Comparison of ENCODE assay signal across 17 mouse cellular contexts in the genomic region with DNA sequence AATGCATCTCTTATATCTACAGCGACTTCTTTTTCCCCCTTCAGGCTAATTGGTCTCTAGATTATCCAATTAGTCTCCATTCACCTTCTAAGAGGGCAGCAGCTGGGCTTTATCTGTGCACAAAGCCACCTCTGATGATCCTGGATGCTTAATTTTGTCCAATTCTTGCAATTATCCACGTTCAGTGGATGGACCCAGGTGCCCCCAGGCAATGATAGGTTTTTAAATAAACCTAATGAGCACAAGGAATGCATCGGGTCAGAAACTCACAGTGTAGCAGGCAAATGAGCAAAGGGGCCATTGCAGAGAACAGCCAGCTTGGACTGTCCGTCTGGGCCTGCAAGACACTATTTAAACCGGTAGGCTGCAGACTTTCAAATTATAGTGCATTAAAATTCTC. TPM values are rescaled to one million over a fixed set of nuclear protein-coding genes. Genes with fewer than 3 reads are reported as not detected.
DNase-seq lines count a peak whose midpoint lies in the region; ATAC-seq lines count a peak whose summit lies in the region.
"Had no signal": no experiment of that assay in that cellular context is flagged by ENCODE, and none has a peak within 500 bp of the region (broad histone marks: within the 10 kb centered on the region; RNA-seq: fewer than 3 reads in every experiment).

No protein-coding gene starts in this region.

- peaks cover 25% of the 10 kb centered on the region for H3K4me1 ChIP-seq in kidney, embryonic 15.5 days
- peaks cover 23% of the 10 kb centered on the region for H3K4me1 ChIP-seq in midbrain, embryonic 13.5 days (replicated peaks)
- peaks cover 22% of the 10 kb centered on the region for H3K4me1 ChIP-seq in midbrain, embryonic 10.5 days

- no peak for ATAC-seq in kidney, embryonic 15.5 days (replicated peaks; ENCODE audit: low FRiP score)
- peak; percentile 55 for ATAC-seq in midbrain, embryonic 13.5 days
- ATAC-seq: intestine, postnatal 0 days had no signal

- peak; percentile 39 for DNase-seq in embryo, embryonic 10 days (ENCODE audit: low spot score)
- no peak for DNase-seq in embryo, embryonic 11 days
- no peak for DNase-seq in kidney, adult 18-20 months
- no peak for DNase-seq in midbrain, embryonic 10.5 days (ENCODE audit: low spot score)
- DNase-seq in cerebellum, adult 9-11 months, result no peak
- no peak for DNase-seq in testis, postnatal 10 days (ENCODE audit: low spot score)
- DNase-seq: cerebellum, postnatal 36 days; gastrocnemius, postnatal 10 days; heart, postnatal 4 days; lung, adult 18-20 months; thymus, postnatal 36 days had no signal

- H3K4me3 ChIP-seq in kidney, embryonic 15.5 days (replicated peaks), result no peak overlapping the region
- H3K4me3 ChIP-seq in midbrain, embryonic 13.5 days (replicated peaks), result no peak overlapping the region
- no peak overlapping the region for H3K4me3 ChIP-seq in midbrain, embryonic 10.5 days
- H3K4me3 ChIP-seq: embryonic facial prominence, embryonic 13.5 days; myocyte had no signal

- H3K9ac ChIP-seq in kidney, embryonic 15.5 days, result no peak overlapping the region
- no peak overlapping the region for H3K9ac ChIP-seq in midbrain, embryonic 13.5 days (replicated peaks)
- H3K9ac ChIP-seq: embryonic facial prominence, embryonic 13.5 days had no signal

- no peaks in the 10 kb centered on the region for H3K36me3 ChIP-seq in kidney, embryonic 15.5 days
- H3K36me3 ChIP-seq in midbrain, embryonic 13.5 days, result no peaks in the 10 kb centered on the region
- no peaks in the 10 kb centered on the region for H3K36me3 ChIP-seq in midbrain, embryonic 10.5 days
- H3K36me3 ChIP-seq: embryonic facial prominence, embryonic 13.5 days had no signal

- H3K4me2 ChIP-seq in kidney, embryonic 15.5 days, result no peak overlapping the region
- H3K4me2 ChIP-seq in midbrain, embryonic 13.5 days (replicated peaks), result no peak overlapping the region
- H3K4me2 ChIP-seq: embryonic facial prominence, embryonic 13.5 days had no signal

- H3K9me3 ChIP-seq in kidney, embryonic 15.5 days (replicated peaks), result no peaks in the 10 kb centered on the region
- H3K9me3 ChIP-seq in midbrain, embryonic 13.5 days, result no peaks in the 10 kb centered on the region
- no peaks in the 10 kb centered on the region for H3K9me3 ChIP-seq in midbrain, embryonic 10.5 days (replicated peaks)
- H3K9me3 ChIP-seq: embryonic facial prominence, embryonic 13.5 days had no signal

- 65% methylated on average over 5 of the region's 5 CpGs for WGBS in kidney, embryonic 15.5 days
- WGBS in midbrain, embryonic 13.5 days, result 36% methylated on average over 5 of the region's 5 CpGs
- WGBS in midbrain, embryonic 10.5 days, result 66% methylated on average over 5 of the region's 5 CpGs

- H3K27ac ChIP-seq in kidney, embryonic 15.5 days, result peak overlapping the region; percentile 67
- H3K27ac ChIP-seq in midbrain, embryonic 13.5 days, result no peak overlapping the region
- no peak overlapping the region for H3K27ac ChIP-seq in midbrain, embryonic 10.5 days (replicated peaks)
- H3K27ac ChIP-seq: embryonic facial prominence, embryonic 13.5 days had no signal

- no peaks in the 10 kb centered on the region for H3K27me3 ChIP-seq in kidney, embryonic 15.5 days
- no peaks in the 10 kb centered on the region for H3K27me3 ChIP-seq in midbrain, embryonic 13.5 days
- peaks cover 16% of the 10 kb centered on the region; the same call in 1 of the 2 replicates for H3K27me3 ChIP-seq in midbrain, embryonic 10.5 days (ENCODE audit: low read depth, poor library complexity, severe bottlenecking)
- H3K27me3 ChIP-seq: CH12.LX; embryonic facial prominence, embryonic 13.5 days had no signal

RNA-seq across cellular contexts. Expression of a gene that starts 10.1 kb away (rescaled TPM):
- polyA plus RNA-seq in kidney, embryonic 15.5 days (2015; fragmentation: Nextera tagmentation; extraction: Ambion mirVana), result 0.31 and 0.51 TPM in 2 replicates
- 0.13 and 0.28 TPM in 2 replicates for polyA plus RNA-seq in midbrain, embryonic 13.5 days (2015; fragmentation: Nextera tagmentation; extraction: Ambion mirVana)
- polyA plus RNA-seq in midbrain, embryonic 10.5 days (2016; fragmentation: Nextera tagmentation; extraction: Ambion mirVana), result 0.20 and 0.39 TPM in 2 replicates
